In the genomic region with DNA sequence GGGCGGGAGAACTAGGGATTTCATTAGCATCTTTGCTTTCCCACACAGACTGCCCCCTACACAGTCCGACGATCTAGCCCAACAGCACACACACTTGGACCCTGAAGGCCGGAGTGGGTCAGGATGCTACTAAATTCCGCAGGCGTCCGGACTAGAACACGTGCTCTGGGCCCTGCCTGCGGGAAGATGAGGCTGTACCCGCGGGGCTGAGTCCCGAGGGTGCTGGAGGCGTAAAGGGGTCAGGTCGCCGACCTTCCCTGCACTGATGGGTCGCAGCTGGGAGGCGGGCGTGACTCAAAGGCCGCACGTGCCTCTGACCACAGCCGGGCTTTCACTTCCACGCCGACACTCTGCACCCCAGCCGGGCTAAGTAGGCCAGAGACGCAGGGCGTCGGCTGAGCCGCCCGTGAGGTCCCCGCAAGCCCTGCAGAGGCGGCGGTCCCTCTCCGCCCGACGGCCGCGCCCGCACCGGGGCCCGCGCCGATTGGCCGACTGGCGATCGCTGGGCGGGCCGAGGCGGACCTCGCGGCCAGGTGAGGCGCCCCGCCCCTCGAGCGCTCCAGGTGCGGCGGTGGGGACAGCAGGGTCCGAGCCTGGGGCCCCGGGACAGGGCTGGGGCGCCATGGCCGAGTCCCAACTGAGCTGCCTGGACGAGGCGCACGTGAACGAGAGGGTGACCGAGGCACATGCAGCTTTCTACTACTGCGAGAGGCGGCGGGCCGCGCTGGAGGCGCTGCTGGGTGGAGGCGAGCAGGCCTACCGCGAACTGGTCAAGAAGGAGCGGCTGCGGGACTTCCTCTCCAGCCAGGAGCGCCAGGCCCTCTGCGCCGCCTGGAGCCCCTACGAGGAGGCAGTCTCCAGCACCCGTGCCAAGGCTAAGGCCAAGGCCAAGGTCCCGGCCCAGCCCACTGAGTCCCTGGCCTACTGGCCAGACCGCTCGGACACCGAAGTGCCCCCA, we compare ENCODE assay signal across 8 mouse cellular contexts. TPM values are rescaled to one million over a fixed set of nuclear protein-coding genes. Genes with fewer than 3 reads are reported as not detected.
DNase-seq lines count a peak whose midpoint lies in the region; ATAC-seq and TF ChIP-seq lines count a peak whose summit lies in the region.

Gene Fam83f (plus strand): TSS at position 553 of the 958 bp plus-strand sequence.

- H3K27me3 ChIP-seq in forebrain, postnatal 0 days (ENCODE audit: insufficient read depth, low read length): no peaks in the 10 kb centered on the region; the same call in 1 of the 2 replicates
- peaks cover 57% of the 10 kb centered on the region for H3K27me3 ChIP-seq in hindbrain, embryonic 13.5 days
- peaks cover 38% of the 10 kb centered on the region for H3K27me3 ChIP-seq in limb, embryonic 15.5 days
- H3K27me3 ChIP-seq in midbrain, embryonic 14.5 days (ENCODE audit: control insufficient read depth, insufficient read depth, low read length): peaks cover 19% of the 10 kb centered on the region
- no peaks in the 10 kb centered on the region for H3K27me3 ChIP-seq in testis, adult 2 months (ENCODE audit: control insufficient read depth, insufficient read depth, low read length)

- peaks cover 9% of the 10 kb centered on the region; the same call in 1 of the 2 replicates for H3K4me1 ChIP-seq in forebrain, postnatal 0 days (ENCODE audit: insufficient read depth)
- H3K4me1 ChIP-seq in hindbrain, embryonic 13.5 days (replicated peaks): peaks cover 15% of the 10 kb centered on the region
- peaks cover 12% of the 10 kb centered on the region for H3K4me1 ChIP-seq in limb, embryonic 15.5 days
- H3K4me1 ChIP-seq in midbrain, embryonic 14.5 days (ENCODE audit: control insufficient read depth, insufficient read depth, low read length): peaks cover 12% of the 10 kb centered on the region
- H3K4me1 ChIP-seq in testis, adult 2 months (ENCODE audit: control insufficient read depth, insufficient read depth, low read length): peaks cover 11% of the 10 kb centered on the region

- no peak; the same call in 1 of the 2 replicates for ATAC-seq in forebrain, postnatal 0 days
- ATAC-seq in hindbrain, embryonic 13.5 days (ENCODE audit: low FRiP score): peak; percentile 52
- ATAC-seq in limb, embryonic 15.5 days (ENCODE audit: insufficient number of reproducible peaks, low FRiP score, low TSS enrichment, low read depth): peak; percentile 43; the same call in 1 of the 2 replicates
- peak; percentile 20; the same call in 1 of the 2 replicates for ATAC-seq in midbrain, embryonic 14.5 days (ENCODE audit: low FRiP score, low TSS enrichment)

- H3K9ac ChIP-seq in forebrain, postnatal 0 days: peak within 1 kb of the TSS; percentile 28; the same call in 1 of the 2 replicates
- H3K9ac ChIP-seq in hindbrain, embryonic 13.5 days: peak within 1 kb of the TSS; percentile 58
- 0 out of 2 replicates have a peak within 1 kb of the TSS, but pooled peaks have one; percentile 14 for H3K9ac ChIP-seq in limb, embryonic 15.5 days
- peak within 1 kb of the TSS; percentile 39; the same call in 1 of the 2 replicates for H3K9ac ChIP-seq in midbrain, embryonic 14.5 days (replicated peaks; ENCODE audit: low read length)

- peak; percentile 39; the same call in 1 of the 2 replicates for TF ChIP-seq POLR2A in testis, adult 2 months (IDR thresholded peaks at IDR 0.05; ENCODE audit: control insufficient read depth, low read depth, low read length)

- H3K9me3 ChIP-seq in forebrain, postnatal 0 days (ENCODE audit: low read length): no peaks in the 10 kb centered on the region
- no peaks in the 10 kb centered on the region; the same call in 1 of the 2 replicates for H3K9me3 ChIP-seq in hindbrain, embryonic 13.5 days
- no peaks in the 10 kb centered on the region for H3K9me3 ChIP-seq in limb, embryonic 15.5 days
- no peaks in the 10 kb centered on the region for H3K9me3 ChIP-seq in midbrain, embryonic 14.5 days (ENCODE audit: control insufficient read depth, low read length)

- H3K4me2 ChIP-seq in forebrain, postnatal 0 days (ENCODE audit: low read depth): peak within 1 kb of the TSS; percentile 50
- peak within 1 kb of the TSS; percentile 67 for H3K4me2 ChIP-seq in hindbrain, embryonic 13.5 days
- H3K4me2 ChIP-seq in limb, embryonic 15.5 days: peak within 1 kb of the TSS; percentile 78
- H3K4me2 ChIP-seq in midbrain, embryonic 14.5 days (ENCODE audit: low read length): peak within 1 kb of the TSS; percentile 63

- DNase-seq in adrenal gland, adult (ENCODE audit: inconsistent age in 2 of 2, low spot score in 1 of 2): peak; percentile 34 to 65
- DNase-seq in adrenal gland, postnatal 4 days (ENCODE audit: low spot score in 2 of 2): no peak
- no peak for DNase-seq in forebrain, postnatal 0 days
- DNase-seq in midbrain, embryonic 14.5 days: peak; percentile 47
- DNase-seq in right cerebral cortex, postnatal 36 days (ENCODE audit: low spot score in 2 of 2): no peak

- H3K27ac ChIP-seq in forebrain, postnatal 0 days (ENCODE audit: low read depth, low read length): no peak within 1 kb of the TSS; the same call in 1 of the 2 replicates
- H3K27ac ChIP-seq in hindbrain, embryonic 13.5 days: no peak within 1 kb of the TSS
- no peak within 1 kb of the TSS for H3K27ac ChIP-seq in limb, embryonic 15.5 days
- peak within 1 kb of the TSS; percentile 45; the same call in 1 of the 2 replicates for H3K27ac ChIP-seq in midbrain, embryonic 14.5 days (replicated peaks; ENCODE audit: low read depth, low read length)
- H3K27ac ChIP-seq in testis, adult 2 months (ENCODE audit: control insufficient read depth, insufficient read depth, low read depth, low read length): peak within 1 kb of the TSS; percentile 51

- H3K4me3 ChIP-seq in forebrain, postnatal 0 days (ENCODE audit: low read depth, low read length): peak within 1 kb of the TSS; percentile 22
- H3K4me3 ChIP-seq in hindbrain, embryonic 13.5 days: peak within 1 kb of the TSS; percentile 41
- H3K4me3 ChIP-seq in limb, embryonic 15.5 days: peak within 1 kb of the TSS; percentile 44
- H3K4me3 ChIP-seq in midbrain, embryonic 14.5 days (replicated peaks; ENCODE audit: low read depth, low read length): peak within 1 kb of the TSS; percentile 32
- H3K4me3 ChIP-seq in testis, adult 2 months (ENCODE audit: control insufficient read depth, low read depth, low read length): peak within 1 kb of the TSS; percentile 82

- 7% methylated on average over 85 of the region's 85 CpGs for WGBS in forebrain, postnatal 0 days
- WGBS in hindbrain, embryonic 13.5 days: 6% methylated on average over 76 of the region's 85 CpGs
- WGBS in limb, embryonic 15.5 days: 6% methylated on average over 81 of the region's 85 CpGs
- 5% methylated on average over 85 of the region's 85 CpGs for WGBS in midbrain, embryonic 14.5 days

- TF ChIP-seq CTCF in forebrain, postnatal 0 days (IDR thresholded peaks at IDR 0.05; ENCODE audit: low read depth): 0 out of 2 replicates have a peak, but pooled peaks have one; percentile 2
- no peak for TF ChIP-seq CTCF in testis, adult 2 months (IDR thresholded peaks at IDR 0.05; ENCODE audit: control insufficient read depth, insufficient read depth, insufficient replicate concordance, low read depth, low read length)

- no peaks in the 10 kb centered on the region for H3K36me3 ChIP-seq in forebrain, postnatal 0 days (ENCODE audit: insufficient read depth)
- no peaks in the 10 kb centered on the region for H3K36me3 ChIP-seq in hindbrain, embryonic 13.5 days
- no peaks in the 10 kb centered on the region for H3K36me3 ChIP-seq in limb, embryonic 15.5 days
- H3K36me3 ChIP-seq in midbrain, embryonic 14.5 days (ENCODE audit: control insufficient read depth, insufficient read depth, low read length): no peaks in the 10 kb centered on the region
- no peaks in the 10 kb centered on the region for H3K36me3 ChIP-seq in testis, adult 2 months (ENCODE audit: control insufficient read depth, insufficient read depth, low read length)

RNA-seq across cellular contexts. Expression of gene Fam83f, which starts in this region (rescaled TPM):
- 1 to 10 TPM; 1.2 to 1.7 TPM for total RNA-seq in adrenal gland, postnatal 4 days (2021)
- total RNA-seq in forebrain, postnatal 0 days (2014; rRNA removed): 0.23 and 1.1 TPM in 2 replicates
- polyA plus RNA-seq in forebrain, postnatal 0 days (2015; fragmentation: Nextera tagmentation; extraction: Ambion mirVana): 0.11 and 0.36 TPM in 2 replicates
- 0.12 and 0.14 TPM in 2 replicates for polyA plus RNA-seq in hindbrain, embryonic 13.5 days (2015; fragmentation: Nextera tagmentation; extraction: Ambion mirVana)
- polyA plus RNA-seq in limb, embryonic 15.5 days (2015; fragmentation: Nextera tagmentation; extraction: Ambion mirVana): 6.0 and 6.6 TPM in 2 replicates
- 0.26 and 0.30 TPM in 2 replicates for polyA plus RNA-seq in midbrain, embryonic 14.5 days (2014; fragmentation: Nextera tagmentation; extraction: Ambion mirVana)
- 0.95 and 1.3 TPM in 2 replicates for polyA plus RNA-seq in testis, adult 2 months (2012; rRNA removed)

Comparison
In these comparisons a context has a peak if more than half of its experiments do, and no peak if none do; other contexts are left out.
1. DNase-seq: peak in adrenal gland, adult (2 of 2); none in adrenal gland, postnatal 4 days (0 of 2), forebrain, postnatal 0 days (single experiment) and right cerebral cortex, postnatal 36 days (0 of 2).
2. Peak in ATAC-seq, H3K4me3 ChIP-seq, H3K9ac ChIP-seq and H3K4me2 ChIP-seq in hindbrain, embryonic 13.5 days; RNA of the gene not detected or under 1 TPM.
3. Peak in DNase-seq, ATAC-seq, H3K4me3 ChIP-seq, H3K27ac ChIP-seq, H3K9ac ChIP-seq and H3K4me2 ChIP-seq in midbrain, embryonic 14.5 days; RNA of the gene not detected or under 1 TPM.
4. H3K4me3 ChIP-seq: peak in every context shown above with its lines; median percentile 82 in testis, adult 2 months; 44 in limb, embryonic 15.5 days; 41 in hindbrain, embryonic 13.5 days; 32 in midbrain, embryonic 14.5 days; 22 in forebrain, postnatal 0 days.
5. Peak in every context shown above with its lines, with median percentiles within 50 percentile points of each other: H3K4me2 ChIP-seq and H3K9ac ChIP-seq.